Mouse (Mus musculus): ENCODE data around the gene Rpap2. TPM values are rescaled to one million over a fixed set of nuclear protein-coding genes. Genes with fewer than 3 reads are reported as not detected.

Rpap2 gene
- polyA plus RNA-seq (2014; fragmentation: Illumina TruSeq; extraction: RNeasy Lipid Tissue Mini Kit (QIAGEN cat#74804); ENCODE audit: low read depth, low replicate concordance) = 45.5 TPM

GRCm38 (mm10) chr5:107597301-107598077, at the start of gene Rpap2, which contains the start of gene Glmn:
Gene Rpap2 (plus strand): TSS chr5:107597373.
Gene Glmn (minus strand): TSS chr5:107597888.

Other genes with a start within 250 kb of the Rpap2 start
- 8.2 TPM for gene Ephx4, start 194.6 kb upstream of the Rpap2 start, polyA plus RNA-seq (2014; fragmentation: Illumina TruSeq; extraction: RNeasy Lipid Tissue Mini Kit (QIAGEN cat#74804); ENCODE audit: low read depth, low replicate concordance)
- gene Lpcat2b, start 165.8 kb upstream of the Rpap2 start, polyA plus RNA-seq (2014; fragmentation: Illumina TruSeq; extraction: RNeasy Lipid Tissue Mini Kit (QIAGEN cat#74804); ENCODE audit: low read depth, low replicate concordance) = 214 TPM
- 21.0 TPM for gene Btbd8, start 159.4 kb upstream of the Rpap2 start, polyA plus RNA-seq (2014; fragmentation: Illumina TruSeq; extraction: RNeasy Lipid Tissue Mini Kit (QIAGEN cat#74804); ENCODE audit: low read depth, low replicate concordance)
- gene Gm42669, start 89.8 kb upstream of the Rpap2 start, polyA plus RNA-seq (2014; fragmentation: Illumina TruSeq; extraction: RNeasy Lipid Tissue Mini Kit (QIAGEN cat#74804); ENCODE audit: low read depth, low replicate concordance) = 1.7 TPM
- 60.9 TPM for gene 1700028K03Rik, start 62.7 kb upstream of the Rpap2 start, polyA plus RNA-seq (2014; fragmentation: Illumina TruSeq; extraction: RNeasy Lipid Tissue Mini Kit (QIAGEN cat#74804); ENCODE audit: low read depth, low replicate concordance)
- 92.9 TPM for gene Glmn, start 515 bp downstream of the Rpap2 start, polyA plus RNA-seq (2014; fragmentation: Illumina TruSeq; extraction: RNeasy Lipid Tissue Mini Kit (QIAGEN cat#74804); ENCODE audit: low read depth, low replicate concordance)
- 1.2 TPM for gene Gfi1, start 128.7 kb downstream of the Rpap2 start, polyA plus RNA-seq (2014; fragmentation: Illumina TruSeq; extraction: RNeasy Lipid Tissue Mini Kit (QIAGEN cat#74804); ENCODE audit: low read depth, low replicate concordance)
- 614 TPM for gene Ube2d2b, start 232.7 kb downstream of the Rpap2 start, polyA plus RNA-seq (2014; fragmentation: Illumina TruSeq; extraction: RNeasy Lipid Tissue Mini Kit (QIAGEN cat#74804); ENCODE audit: low read depth, low replicate concordance)